Mouse (Mus musculus): ENCODE data around the gene Stip1.
A peak's percentile ranks its signal among the peaks of the same experiment; 100 is the strongest.

Gene Stip1

DNA sequence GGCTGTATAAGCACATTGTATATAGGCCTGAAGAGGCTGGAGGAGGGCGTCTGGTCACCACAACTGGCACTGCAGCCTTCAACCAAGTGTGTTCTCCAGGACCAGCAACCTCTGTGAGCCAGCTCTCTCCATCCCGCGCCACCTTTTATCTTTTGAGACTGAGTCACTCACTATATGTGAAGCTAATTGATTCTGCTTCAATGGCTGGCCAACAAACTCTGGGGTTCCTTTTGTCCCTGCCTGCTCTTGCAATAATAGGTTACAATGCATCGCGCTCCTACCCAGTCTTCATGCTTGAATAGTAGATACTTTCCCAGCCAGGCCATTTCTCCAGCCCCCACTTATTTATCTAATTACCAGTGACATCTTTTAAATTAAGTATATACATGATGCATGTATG is 56.1 kb downstream of the Stip1 start:
- no peak for DNase-seq (ENCODE audit: low spot score)

DNA sequence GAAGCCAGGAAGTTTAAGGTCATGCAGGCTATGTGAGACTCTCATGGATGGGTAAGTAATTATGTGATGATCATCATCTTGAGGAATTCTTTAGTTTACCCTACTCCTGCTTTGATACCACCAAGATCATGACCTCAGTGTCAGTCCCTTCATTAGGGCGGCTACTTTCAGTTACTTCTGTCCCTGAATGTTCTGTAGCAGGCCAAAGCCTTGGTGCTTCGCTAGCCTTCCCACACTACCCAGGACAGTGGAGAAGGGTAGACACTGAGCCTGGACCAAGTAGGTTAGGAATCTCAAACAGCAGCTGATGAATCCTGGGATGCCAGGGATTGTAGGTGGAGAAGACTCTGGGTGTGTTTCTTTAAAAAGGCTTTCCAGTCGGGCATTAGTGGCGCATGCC is 58.3 kb downstream of the Stip1 start:
- DNase-seq (ENCODE audit: low spot score) = no peak

DNA sequence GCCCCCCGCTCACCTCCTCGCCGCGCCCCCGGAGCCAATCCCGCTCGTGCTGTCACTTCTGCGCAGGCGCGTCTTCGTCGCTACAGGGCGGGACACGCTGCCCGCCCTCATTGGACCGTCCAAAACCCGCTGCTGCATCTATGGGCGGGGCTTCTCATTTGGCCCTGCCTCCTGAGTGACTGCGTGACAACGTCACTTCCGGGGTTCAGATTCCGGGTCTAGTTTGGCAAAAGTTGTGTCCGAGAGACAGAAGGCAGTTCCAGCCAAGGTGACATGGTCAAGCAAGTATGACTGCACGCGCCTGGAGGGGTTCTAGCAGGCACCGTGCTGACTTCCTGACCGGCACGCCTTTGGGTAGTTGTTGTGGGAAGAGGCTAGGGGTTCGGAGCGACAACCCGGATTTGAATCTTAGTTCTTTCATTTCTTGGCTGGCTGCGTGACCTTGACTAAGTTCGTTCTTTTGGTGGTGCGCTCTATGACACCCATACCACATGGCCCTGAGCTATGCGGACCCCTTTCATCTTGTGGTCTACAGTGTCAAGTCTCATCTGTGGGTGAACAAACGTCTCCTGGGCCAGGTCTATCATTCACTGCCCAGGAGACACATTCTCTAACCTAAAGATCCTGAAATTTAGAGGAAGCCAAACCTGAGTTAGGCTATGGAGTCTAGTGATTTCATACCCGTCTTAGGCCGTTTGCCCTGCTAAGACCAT is 59.2 kb downstream of the Stip1 start, which contains the start of gene Fkbp2:
Fkbp2 (minus strand) TSS at position 121 of the 713 bp plus-strand sequence.
- peak; percentile 98 for DNase-seq (ENCODE audit: low spot score)

DNA sequence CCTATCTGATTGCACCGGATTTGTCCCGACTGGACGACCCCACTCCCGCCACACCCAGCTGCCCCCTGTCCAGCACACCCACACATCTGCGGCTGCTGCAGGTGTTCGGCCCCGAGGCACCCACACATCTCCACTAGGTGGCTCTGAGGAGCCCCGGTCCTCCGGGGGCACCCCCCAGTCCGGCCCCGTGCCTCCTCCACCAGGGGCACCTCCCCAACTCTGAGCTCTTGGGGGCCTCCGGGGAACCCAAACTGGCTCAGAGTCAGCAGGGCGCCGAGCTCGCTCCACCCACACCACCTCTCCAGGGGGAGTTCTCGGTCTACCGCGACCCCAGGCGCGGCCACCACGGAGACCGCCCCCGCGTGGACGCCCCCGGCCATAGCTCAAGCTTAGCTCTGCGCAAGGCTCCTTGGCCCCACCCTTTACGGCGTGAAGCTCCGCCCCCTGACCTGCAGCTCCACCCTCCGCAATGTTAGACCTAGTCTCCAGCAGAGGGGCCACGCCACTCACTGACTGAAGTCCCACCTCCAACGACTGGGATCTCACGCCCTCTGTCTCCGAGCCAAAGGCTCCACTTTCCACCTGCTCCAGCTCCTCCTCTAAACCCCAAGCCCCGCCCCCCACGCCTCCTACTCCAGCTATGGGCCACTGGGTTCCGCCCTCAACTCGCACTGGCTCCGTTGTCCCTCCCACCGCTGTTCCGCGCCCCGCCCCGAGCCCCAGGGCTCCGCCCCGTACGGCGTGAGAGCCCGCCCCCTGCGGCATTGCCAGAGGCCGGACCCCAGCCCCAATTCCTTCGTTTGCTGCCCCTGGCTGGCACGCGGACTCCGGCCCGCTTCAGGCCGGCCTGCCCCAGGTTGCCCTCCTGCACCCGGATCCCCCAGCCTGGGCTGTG is 60.0 kb downstream of the Stip1 start:
- DNase-seq (ENCODE audit: low spot score) = peak; percentile 94

DNA sequence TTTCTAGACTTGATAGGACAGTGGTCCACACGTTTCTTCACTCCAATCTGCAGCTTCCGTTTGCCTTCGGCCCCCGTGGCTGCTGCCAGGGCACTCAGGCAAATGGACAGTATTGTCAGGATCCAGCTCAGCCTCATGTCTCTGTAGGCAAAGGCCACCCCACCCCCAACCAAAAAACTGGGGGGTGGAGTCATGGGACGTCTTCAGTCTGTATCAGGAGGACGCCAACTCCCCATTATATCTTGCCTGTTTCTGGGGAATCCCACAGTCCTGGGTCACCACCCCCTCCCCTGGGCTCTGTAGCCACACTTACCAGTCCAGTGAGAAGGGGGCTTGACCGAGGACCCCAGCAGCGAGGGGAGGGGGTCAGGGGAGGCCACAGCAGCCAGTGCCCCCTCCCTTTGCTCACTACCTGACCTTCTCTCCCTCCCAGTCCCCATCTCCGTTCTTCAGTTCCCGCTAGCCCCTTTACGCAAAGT is 60.7 kb downstream of the Stip1 start:
- DNase-seq (ENCODE audit: low spot score) = no peak

DNA sequence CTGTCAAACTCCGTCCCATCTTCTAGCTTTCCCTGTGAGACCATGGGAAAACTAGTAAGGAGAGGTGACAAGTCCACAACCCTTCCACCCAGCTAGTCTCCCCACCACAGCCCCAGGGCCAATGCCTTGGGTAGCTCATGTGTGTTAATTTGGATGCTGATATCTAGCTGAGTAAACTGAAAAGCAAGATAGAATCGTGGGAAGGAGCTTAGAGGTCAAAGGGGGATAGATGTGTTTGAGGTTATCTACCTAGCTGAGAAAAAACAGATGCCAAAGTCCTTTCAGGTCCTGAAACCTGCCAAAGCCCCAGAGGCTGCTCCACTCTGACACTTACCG is 61.2 kb downstream of the Stip1 start:
- no peak for DNase-seq (ENCODE audit: low spot score)

DNA sequence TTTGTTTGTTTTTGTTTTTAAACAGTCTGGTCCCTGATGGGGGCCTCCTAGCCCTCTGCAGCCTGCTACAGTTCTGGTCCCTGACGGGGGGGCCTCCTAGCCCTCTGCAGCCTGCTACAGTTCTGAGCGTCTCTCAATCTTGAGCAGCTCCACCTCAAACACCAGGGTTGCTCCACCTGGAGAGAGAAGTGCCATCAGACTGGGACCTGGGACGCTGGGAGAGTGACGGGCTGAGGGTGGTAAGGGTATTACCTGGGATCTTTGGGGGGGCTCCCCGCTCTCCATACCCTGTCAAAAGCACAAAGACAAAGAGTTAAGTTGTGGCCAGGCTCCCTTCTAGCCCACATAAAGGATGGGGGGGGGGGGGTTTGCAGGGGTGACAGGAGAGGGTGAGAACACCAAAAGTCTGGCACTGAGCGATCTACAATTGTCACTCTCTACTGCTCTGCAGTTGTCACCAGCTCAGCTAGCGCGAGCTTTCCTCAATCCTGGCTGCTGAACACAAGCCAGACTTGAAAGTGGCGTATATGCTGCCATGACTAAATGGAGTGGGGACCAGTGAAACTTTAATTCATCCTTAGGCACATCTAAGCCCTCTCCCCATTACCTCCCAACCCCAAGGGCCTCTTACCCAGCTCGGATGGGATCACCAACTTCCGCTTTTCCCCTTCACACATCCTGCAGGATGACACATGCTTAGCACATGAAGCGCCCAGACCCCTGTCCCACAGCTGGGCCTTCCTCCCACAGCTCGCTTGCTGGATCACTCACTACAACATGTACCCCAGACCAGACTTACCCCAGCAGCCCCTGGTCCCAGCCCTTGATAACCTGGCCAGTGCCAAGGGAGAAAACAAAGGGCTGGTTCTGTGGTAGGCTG is 61.8 kb downstream of the Stip1 start:
- no peak for DNase-seq (ENCODE audit: low spot score)

DNA sequence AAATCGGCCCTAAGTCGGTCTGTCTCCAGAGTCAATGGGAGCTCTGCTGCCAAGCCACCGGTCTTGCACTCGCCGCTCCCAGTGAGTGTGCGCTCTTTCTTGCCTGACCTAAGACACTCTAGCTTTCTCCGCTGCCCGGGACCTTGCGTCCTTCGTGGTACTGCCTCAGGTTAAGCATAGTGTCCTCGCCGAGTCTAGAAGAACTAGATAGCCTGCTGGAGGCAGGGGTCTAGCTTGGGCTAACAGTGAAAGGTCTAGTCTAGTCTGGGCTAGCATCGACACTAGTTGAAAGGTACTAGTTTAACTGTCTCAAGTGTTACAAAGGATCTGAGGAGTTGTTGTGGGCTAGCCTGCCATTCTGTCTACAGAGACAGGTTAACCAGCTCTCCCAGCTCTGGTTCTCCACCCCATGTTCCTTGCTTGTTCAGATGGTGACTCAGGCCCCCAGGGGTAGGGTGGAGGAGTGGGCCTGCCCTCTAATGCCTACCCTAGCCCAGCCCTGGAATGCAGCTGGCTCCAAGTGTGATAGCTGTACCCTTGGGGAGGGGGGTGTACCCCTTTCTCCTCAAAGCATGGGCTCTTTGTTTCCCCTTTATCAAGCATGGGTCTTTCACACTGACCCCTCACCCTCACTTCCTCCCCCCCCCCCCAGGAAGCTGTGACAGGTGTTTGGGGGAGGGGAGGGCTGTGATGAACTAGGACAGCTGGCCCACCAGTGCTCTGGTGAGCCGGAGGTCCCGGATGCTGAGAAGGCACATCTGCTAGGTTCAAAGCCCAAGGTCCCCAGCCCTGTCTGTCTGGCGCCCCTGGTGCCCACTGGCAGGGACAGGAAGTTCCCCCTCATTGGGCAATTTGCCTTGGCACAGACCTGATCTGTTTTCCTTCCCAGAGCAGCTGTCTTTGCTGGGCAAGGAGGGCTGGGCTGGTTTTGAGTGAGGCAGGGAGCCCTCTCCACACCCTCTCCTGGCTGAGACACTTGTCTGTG is 63.9 kb downstream of the Stip1 start, which contains the start of gene Plcb3:
Plcb3 (minus strand) TSS at position 934 of the 985 bp plus-strand sequence.
- DNase-seq (ENCODE audit: low spot score) = no peak

DNA sequence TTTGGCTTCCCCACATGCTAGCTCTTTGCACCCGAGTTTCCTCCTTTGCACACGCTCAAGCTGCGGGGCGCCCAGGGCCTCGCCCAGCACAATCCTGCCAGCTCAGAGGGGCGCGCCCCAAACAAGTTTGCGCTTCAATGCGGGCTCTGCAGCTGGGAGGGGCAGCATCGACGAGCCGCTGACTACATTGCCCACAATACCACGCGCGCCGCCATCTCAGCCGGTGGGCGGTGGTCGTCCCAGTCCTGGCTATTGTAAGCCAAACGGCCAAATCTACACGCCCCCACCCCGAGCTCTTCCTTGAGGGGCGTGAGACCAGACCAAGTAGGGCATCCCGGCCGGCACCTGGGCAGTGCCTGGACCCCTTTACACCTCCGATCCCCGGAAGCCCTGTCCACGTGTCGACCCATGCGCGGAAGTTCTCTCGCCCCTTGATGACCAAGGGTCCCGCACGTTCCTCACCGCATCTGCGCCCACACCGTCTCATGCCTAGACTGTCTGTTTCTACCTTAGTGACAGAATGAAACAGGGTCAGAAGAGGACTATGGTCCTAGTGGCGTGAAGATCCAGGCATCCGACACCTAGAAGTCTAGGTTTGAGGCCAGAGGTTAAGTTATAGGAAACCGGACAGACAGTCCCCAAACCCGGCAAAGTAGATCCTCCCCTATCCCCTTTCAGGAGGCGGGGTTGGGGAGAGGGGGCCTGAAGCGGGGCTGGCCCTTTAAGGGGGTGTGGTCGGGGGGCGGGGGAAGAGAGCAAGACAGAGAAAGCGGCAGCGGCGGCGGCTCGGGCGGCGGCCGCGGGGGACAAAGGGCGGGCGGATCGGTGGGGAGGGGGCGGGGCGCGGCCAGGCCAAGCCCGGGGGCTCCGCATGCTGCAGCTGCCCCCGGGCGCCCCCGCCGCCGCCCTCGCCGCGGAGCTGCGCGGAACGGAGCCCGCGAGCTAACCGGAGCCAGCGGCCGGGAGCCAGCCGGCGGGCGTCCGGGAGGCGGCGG is 65.3 kb downstream of the Stip1 start, which contains the start of gene Ppp1r14b:
Ppp1r14b (plus strand) TSS at position 758 of the 995 bp plus-strand sequence.
- no peak for DNase-seq (ENCODE audit: low spot score)

DNA sequence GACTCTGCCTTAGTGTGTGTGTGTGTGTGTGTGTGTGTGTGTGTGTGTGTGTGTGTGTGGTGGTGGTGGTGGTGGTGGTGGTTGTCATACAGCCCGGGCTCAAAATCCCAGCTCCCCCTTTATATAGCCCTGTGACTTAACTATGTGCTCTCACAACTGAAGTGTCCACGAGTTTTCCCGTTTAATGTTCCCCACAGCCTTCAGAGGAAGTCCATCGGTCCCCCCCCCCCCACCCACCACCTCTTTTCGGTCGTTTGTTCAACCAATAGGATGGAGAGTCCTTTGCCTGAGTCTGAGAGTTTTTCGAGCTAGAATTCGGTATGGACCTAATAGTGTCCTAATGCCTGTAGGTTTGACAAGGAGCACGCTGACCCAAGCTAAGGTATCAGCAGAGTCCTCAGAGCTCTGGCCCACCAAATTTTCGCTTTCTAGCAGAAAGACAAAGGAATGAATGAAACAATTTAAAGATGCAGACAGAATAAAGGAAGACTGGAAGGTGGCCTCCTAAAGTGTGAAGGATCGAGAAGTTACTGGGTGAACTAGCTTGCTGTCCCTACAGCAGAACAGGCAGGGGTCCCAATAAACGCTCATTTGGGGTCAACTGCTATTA is 66.1 kb downstream of the Stip1 start:
- DNase-seq (ENCODE audit: low spot score) = no peak

DNA sequence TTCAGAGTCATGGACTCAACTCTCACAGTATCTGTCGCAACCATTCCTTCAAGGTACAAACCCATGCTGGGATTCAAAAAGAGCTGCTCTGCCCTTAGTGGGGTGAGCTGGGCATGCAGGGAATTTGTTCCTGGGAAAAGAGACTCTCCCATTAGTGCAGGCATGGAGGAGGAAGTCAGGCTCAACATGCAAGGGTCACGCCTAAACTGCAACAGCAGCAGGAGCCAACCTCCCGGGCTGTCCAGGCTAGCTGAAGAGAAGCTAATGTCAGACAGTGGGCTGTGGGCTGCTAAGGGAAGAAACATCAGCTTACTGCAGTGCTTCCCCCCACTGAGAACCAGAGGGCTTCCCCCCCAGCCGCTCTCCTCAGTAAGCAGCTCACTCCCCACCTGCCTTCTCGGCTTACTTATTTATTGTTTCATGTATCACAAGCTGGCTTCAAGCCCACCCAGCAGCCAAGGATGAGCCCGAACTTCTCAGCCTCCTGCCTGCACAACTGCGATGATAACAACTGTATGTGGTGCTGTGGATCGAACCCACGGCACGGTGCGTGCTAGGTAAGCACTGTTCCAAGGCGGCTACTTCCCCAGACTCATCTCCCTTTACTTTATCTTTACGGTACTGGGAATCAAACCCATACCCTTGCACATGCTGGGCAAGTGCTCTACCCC is 67.4 kb downstream of the Stip1 start:
- no peak for DNase-seq (ENCODE audit: low spot score)

DNA sequence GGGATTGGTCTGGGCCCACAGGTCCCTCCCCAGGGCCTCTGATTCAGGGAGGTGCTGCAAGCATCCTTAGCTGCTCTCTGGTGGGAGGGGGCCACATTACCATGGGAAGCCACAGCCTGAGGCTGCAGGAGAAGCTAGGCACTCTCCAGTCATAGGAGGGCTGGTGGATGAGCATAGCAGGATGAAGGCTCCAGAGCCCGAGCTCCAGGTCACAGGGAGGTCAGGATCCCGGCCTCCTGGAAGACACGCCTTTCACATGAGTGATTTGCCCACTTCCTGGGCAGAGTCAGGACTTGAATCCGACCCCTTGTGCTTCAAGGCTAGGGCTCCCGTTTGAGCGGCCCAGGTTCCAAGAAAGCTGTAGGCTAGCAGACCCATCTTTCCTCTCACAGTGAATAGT is 68.1 kb downstream of the Stip1 start:
- DNase-seq (ENCODE audit: low spot score) = no peak

Data from layer of hippocampus, adult 9-10 months (tissue).